Comparison of ENCODE assay signal across 23 mouse cellular contexts in the genomic region with DNA sequence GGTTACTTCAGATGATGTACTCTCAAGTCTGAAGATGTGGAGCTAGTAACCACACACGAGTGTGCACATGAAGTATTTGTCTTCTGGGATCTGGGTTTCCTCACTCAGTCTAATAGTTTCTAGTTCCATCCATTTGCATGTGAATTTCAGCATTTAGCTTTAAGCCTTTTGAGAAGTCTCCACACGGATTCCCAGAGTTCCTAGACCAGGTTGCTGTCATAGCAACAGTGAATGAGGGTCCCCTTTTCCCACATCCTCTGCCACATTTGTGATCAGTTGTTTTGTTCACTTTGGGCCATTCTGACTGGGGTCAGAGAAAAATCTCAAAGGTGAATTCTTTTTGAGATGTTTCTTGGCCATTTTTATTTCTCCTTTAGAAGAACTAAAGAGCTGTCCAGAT.
DNase-seq lines count a peak whose midpoint lies in the region; ATAC-seq lines count a peak whose summit lies in the region.
"Had no signal": no experiment of that assay in that cellular context is flagged by ENCODE, and none has a peak within 500 bp of the region (broad histone marks: within the 10 kb centered on the region; RNA-seq: fewer than 3 reads in every experiment).

No protein-coding gene starts in this region.

- no peak overlapping the region for H3K4me3 ChIP-seq in forebrain, embryonic 16.5 days (replicated peaks; ENCODE audit: low read length)
- no peak overlapping the region for H3K4me3 ChIP-seq in forebrain, embryonic 10.5 days
- H3K4me3 ChIP-seq in midbrain, embryonic 11.5 days (ENCODE audit: low read depth, low read length) = no peak overlapping the region
- no peak overlapping the region for H3K4me3 ChIP-seq in midbrain, embryonic 16.5 days (ENCODE audit: low read depth, low read length)
- no peak overlapping the region for H3K4me3 ChIP-seq in hindbrain, embryonic 16.5 days (ENCODE audit: low read length)
- H3K4me3 ChIP-seq: heart, adult 2 months; heart, embryonic 15.5 days; kidney, embryonic 15.5 days; limb, embryonic 12.5 days; liver, embryonic 12.5 days had no signal

- H3K9me3 ChIP-seq in forebrain, embryonic 16.5 days (ENCODE audit: control insufficient read depth, low read length) = no peaks in the 10 kb centered on the region
- no peaks in the 10 kb centered on the region for H3K9me3 ChIP-seq in forebrain, embryonic 10.5 days
- H3K9me3 ChIP-seq in midbrain, embryonic 11.5 days (ENCODE audit: control insufficient read depth, low read length) = no peaks in the 10 kb centered on the region
- no peaks in the 10 kb centered on the region for H3K9me3 ChIP-seq in midbrain, embryonic 16.5 days (replicated peaks; ENCODE audit: control insufficient read depth, low read length, poor library complexity, severe bottlenecking)
- H3K9me3 ChIP-seq in hindbrain, embryonic 16.5 days (ENCODE audit: control insufficient read depth, low read length) = no peaks in the 10 kb centered on the region
- H3K9me3 ChIP-seq: heart, embryonic 15.5 days; kidney, embryonic 15.5 days; limb, embryonic 12.5 days; liver, embryonic 12.5 days had no signal

- 0 out of 2 replicates have a peak, but pooled peaks have one; percentile 15 for ATAC-seq in forebrain, embryonic 16.5 days
- ATAC-seq in midbrain, embryonic 11.5 days (ENCODE audit: low FRiP score) = peak; percentile 58
- ATAC-seq in midbrain, embryonic 16.5 days = no peak; the same call in 1 of the 2 replicates
- peak; percentile 74; the same call in 1 of the 2 replicates for ATAC-seq in hindbrain, embryonic 16.5 days
- ATAC-seq: intestine, postnatal 0 days; liver, embryonic 12.5 days had no signal

- no peaks in the 10 kb centered on the region for H3K4me1 ChIP-seq in forebrain, embryonic 16.5 days (replicated peaks; ENCODE audit: control insufficient read depth, insufficient read depth, low read length)
- peaks cover 38% of the 10 kb centered on the region for H3K4me1 ChIP-seq in forebrain, embryonic 10.5 days
- H3K4me1 ChIP-seq in midbrain, embryonic 11.5 days (ENCODE audit: control insufficient read depth, insufficient read depth, low read length) = peaks cover 15% of the 10 kb centered on the region
- H3K4me1 ChIP-seq in midbrain, embryonic 16.5 days (ENCODE audit: control insufficient read depth, insufficient read depth, low read length) = peaks cover 18% of the 10 kb centered on the region
- H3K4me1 ChIP-seq in hindbrain, embryonic 16.5 days (ENCODE audit: control insufficient read depth, insufficient read depth, low read depth, low read length) = no peaks in the 10 kb centered on the region
- H3K4me1 ChIP-seq: liver, embryonic 12.5 days had no signal

- no peak for DNase-seq in forebrain, embryonic 10.5 days (ENCODE audit: extremely low spot score, low spot score)
- DNase-seq in midbrain, embryonic 11.5 days (ENCODE audit: low spot score, missing footprints) = peak; percentile 89
- no peak for DNase-seq in adrenal gland, postnatal 25 days
- no peak for DNase-seq in left cerebral cortex, adult 8-10 months (ENCODE audit: low spot score in 2 of 2)
- DNase-seq in thymus, postnatal 36 days = no peak
- DNase-seq: adrenal gland, postnatal 36 days; cerebellum, adult 18-20 months; cerebellum, postnatal 25 days; gastrocnemius, postnatal 14 days; heart, adult 2 months; kidney, postnatal 4 days; lung, adult 2 months; lung, postnatal 4 days; spleen, adult 18-20 months had no signal

- H3K27ac ChIP-seq in forebrain, embryonic 16.5 days (ENCODE audit: low read length) = no peak overlapping the region
- no peak overlapping the region for H3K27ac ChIP-seq in forebrain, embryonic 10.5 days
- peak overlapping the region; percentile 54 for H3K27ac ChIP-seq in midbrain, embryonic 11.5 days (ENCODE audit: low read depth, low read length)
- H3K27ac ChIP-seq in midbrain, embryonic 16.5 days (ENCODE audit: low read length) = no peak overlapping the region
- H3K27ac ChIP-seq in hindbrain, embryonic 16.5 days (ENCODE audit: low read depth, low read length) = no peak overlapping the region
- H3K27ac ChIP-seq: heart, adult 2 months; heart, embryonic 15.5 days; kidney, embryonic 15.5 days; limb, embryonic 12.5 days; liver, embryonic 12.5 days had no signal

- no peak overlapping the region for H3K9ac ChIP-seq in forebrain, embryonic 16.5 days (replicated peaks; ENCODE audit: low read depth, low read length)
- H3K9ac ChIP-seq in midbrain, embryonic 11.5 days (ENCODE audit: low read length) = no peak overlapping the region
- H3K9ac ChIP-seq in midbrain, embryonic 16.5 days (ENCODE audit: low read depth, low read length) = no peak overlapping the region
- H3K9ac ChIP-seq in hindbrain, embryonic 16.5 days (ENCODE audit: low read depth, low read length) = no peak overlapping the region
- H3K9ac ChIP-seq: heart, embryonic 15.5 days; kidney, embryonic 15.5 days; limb, embryonic 12.5 days; liver, embryonic 12.5 days had no signal

- H3K4me2 ChIP-seq in forebrain, embryonic 16.5 days (ENCODE audit: low read length) = no peak overlapping the region
- no peak overlapping the region for H3K4me2 ChIP-seq in midbrain, embryonic 11.5 days
- no peak overlapping the region for H3K4me2 ChIP-seq in midbrain, embryonic 16.5 days (ENCODE audit: low read length)
- H3K4me2 ChIP-seq in hindbrain, embryonic 16.5 days (ENCODE audit: low read length) = no peak overlapping the region
- H3K4me2 ChIP-seq: heart, embryonic 15.5 days; kidney, embryonic 15.5 days; limb, embryonic 12.5 days; liver, embryonic 12.5 days had no signal

- H3K36me3 ChIP-seq in forebrain, embryonic 16.5 days (ENCODE audit: control insufficient read depth, insufficient read depth) = no peaks in the 10 kb centered on the region
- H3K36me3 ChIP-seq in forebrain, embryonic 10.5 days (replicated peaks) = no peaks in the 10 kb centered on the region
- no peaks in the 10 kb centered on the region for H3K36me3 ChIP-seq in midbrain, embryonic 11.5 days (ENCODE audit: control insufficient read depth, insufficient read depth, low read length)
- H3K36me3 ChIP-seq in midbrain, embryonic 16.5 days (ENCODE audit: control insufficient read depth, insufficient read depth, low read length) = no peaks in the 10 kb centered on the region
- no peaks in the 10 kb centered on the region for H3K36me3 ChIP-seq in hindbrain, embryonic 16.5 days (ENCODE audit: control insufficient read depth, insufficient read depth, low read length)
- H3K36me3 ChIP-seq: heart, embryonic 15.5 days; kidney, embryonic 15.5 days; limb, embryonic 12.5 days; liver, embryonic 12.5 days had no signal

- WGBS in forebrain, embryonic 16.5 days = 16% methylated on average over 2 of the region's 2 CpGs
- 49% methylated on average over 2 of the region's 2 CpGs for whole genome bisulfite sequencing in forebrain, embryonic 10.5 days
- 7% methylated on average over 2 of the region's 2 CpGs for WGBS in midbrain, embryonic 11.5 days
- 20% methylated on average over 2 of the region's 2 CpGs for WGBS in midbrain, embryonic 16.5 days
- WGBS in hindbrain, embryonic 16.5 days = 20% methylated on average over 2 of the region's 2 CpGs

- no peaks in the 10 kb centered on the region for H3K27me3 ChIP-seq in forebrain, embryonic 16.5 days (replicated peaks; ENCODE audit: control insufficient read depth, insufficient read depth, low read length)
- no peaks in the 10 kb centered on the region for H3K27me3 ChIP-seq in forebrain, embryonic 10.5 days (ENCODE audit: poor library complexity, severe bottlenecking)
- H3K27me3 ChIP-seq in midbrain, embryonic 11.5 days (ENCODE audit: control insufficient read depth, insufficient read depth, low read length) = no peaks in the 10 kb centered on the region
- no peaks in the 10 kb centered on the region for H3K27me3 ChIP-seq in midbrain, embryonic 16.5 days (ENCODE audit: control insufficient read depth, insufficient read depth, low read depth, low read length)
- no peaks in the 10 kb centered on the region for H3K27me3 ChIP-seq in hindbrain, embryonic 16.5 days (replicated peaks; ENCODE audit: control insufficient read depth, insufficient read depth, low read length)
- H3K27me3 ChIP-seq: CH12.LX; heart, embryonic 15.5 days; kidney, embryonic 15.5 days; limb, embryonic 12.5 days; liver, embryonic 12.5 days had no signal
